Mouse (Mus musculus) forebrain, embryonic 16.5 days (tissue): ENCODE measurements around the gene Atp5f1. TPM values are rescaled to one million over a fixed set of nuclear protein-coding genes. Genes with fewer than 3 reads are reported as not detected.

Experiments used
- ATAC-seq: fragments of 200-750 bp; cut with Nextera tagmentation; 2 replicates; pipeline ENCODE4 v1.8.0; 2017; ENCODE audit warnings: mild to moderate bottlenecking, moderate library complexity
- H3K27ac ChIP-seq: fragments of 300-500 bp; sonication (generic); 2 replicates; pipeline ENCODE4 v1.5.1; 2014; ENCODE audit warnings: low read length, control low read depth
- H3K27me3 ChIP-seq: fragments of 300-500 bp; sonication (generic); replicated peaks from 2 replicates; pipeline ENCODE4 v1.6.1; 2014; ENCODE audit warnings: low read length; ENCODE audit not compliant: control insufficient read depth, insufficient read depth
- H3K36me3 ChIP-seq: fragments of 300-500 bp; sonication (generic); 2 replicates; pipeline ENCODE4 v1.6.1; 2014; ENCODE audit not compliant: control insufficient read depth, insufficient read depth
- H3K4me1 ChIP-seq: fragments of 300-500 bp; sonication (generic); replicated peaks from 2 replicates; pipeline ENCODE4 v1.6.1; 2014; ENCODE audit warnings: low read length; ENCODE audit not compliant: control insufficient read depth, insufficient read depth
- H3K4me2 ChIP-seq: fragments of 300-500 bp; sonication (generic); 2 replicates; pipeline ENCODE4 v1.6.1; 2014; ENCODE audit warnings: mild to moderate bottlenecking, low read length, control low read depth
- H3K4me3 ChIP-seq: fragments of 300-500 bp; sonication (generic); replicated peaks from 2 replicates; pipeline ENCODE4 v1.5.1; 2014; ENCODE audit warnings: mild to moderate bottlenecking, low read length, control low read depth
- H3K9ac ChIP-seq: fragments of 300-500 bp; sonication (generic); replicated peaks from 2 replicates; pipeline ENCODE4 v1.6.1; 2014; ENCODE audit warnings: low read depth, low read length, control low read depth
- H3K9me3 ChIP-seq: fragments of 300-500 bp; sonication (generic); 2 replicates; pipeline ENCODE4 v1.6.1; 2016; ENCODE audit warnings: low read length; ENCODE audit not compliant: control insufficient read depth
- WGBS: fragments of 180-500 bp; shearing (Covaris S2); extraction: QIAGEN DNeasy Blood & Tissue Kit; methylation state at CpG from one replicate; pipeline ENCODE4 v1.1.7; 2014; 5-methylcytosine and 5-hydroxymethylcytosine counted together
- polyA plus RNA-seq: library from polyadenylated mRNA; unstranded; fragments of >200 nt; fragmentation: Nextera tagmentation; extraction: Ambion mirVana; gene quantifications from 2 replicates; pipeline ENCODE4 v1.2.1, GENCODE M21; 2015

The Atp5f1 gene
- polyA plus RNA-seq, 1 experiment from 2014 or later: 482 TPM

DNA sequence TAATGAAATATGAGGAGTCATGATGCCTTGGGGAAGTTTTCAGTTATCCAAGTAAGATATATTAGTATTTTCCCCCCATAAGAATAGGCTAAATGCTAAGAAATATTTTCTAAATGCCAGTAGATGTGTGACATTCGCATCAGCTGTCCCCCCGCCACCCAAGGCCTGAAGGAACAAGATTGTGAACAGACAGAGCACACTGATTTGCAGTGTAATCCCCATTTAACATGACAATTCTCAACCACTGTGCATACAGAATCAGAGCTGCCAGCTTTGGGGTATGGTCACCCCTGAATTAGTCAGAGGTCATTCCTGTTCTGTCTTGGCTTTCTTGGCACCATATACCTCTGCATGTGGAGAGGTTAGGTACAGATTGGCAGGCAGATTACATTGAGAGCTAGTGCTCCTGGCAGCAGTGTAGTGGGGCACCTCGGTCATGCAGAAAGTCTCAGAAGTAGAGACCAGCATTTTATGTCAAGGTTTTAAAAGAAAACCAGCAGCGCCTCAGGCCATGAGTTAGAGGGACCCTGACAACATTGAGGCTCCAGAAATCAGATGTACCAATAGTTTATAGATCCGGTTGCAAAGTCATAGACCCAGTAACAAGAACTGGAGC, 12.0 kb upstream of the Atp5f1 start:
- WGBS: 89% methylated on average over 5 of the region's 5 CpGs
- no peak overlapping the region for H3K4me2 ChIP-seq
- H3K4me3 ChIP-seq: no peak overlapping the region
- peak; percentile 45 for ATAC-seq
- peaks cover 22% of the 10 kb centered on the region for H3K36me3 ChIP-seq
- no peak overlapping the region for H3K27ac ChIP-seq
- H3K4me1 ChIP-seq: no peaks in the 10 kb centered on the region
- H3K9me3 ChIP-seq: no peaks in the 10 kb centered on the region
- H3K27me3 ChIP-seq: no peaks in the 10 kb centered on the region
- no peak overlapping the region for H3K9ac ChIP-seq

DNA sequence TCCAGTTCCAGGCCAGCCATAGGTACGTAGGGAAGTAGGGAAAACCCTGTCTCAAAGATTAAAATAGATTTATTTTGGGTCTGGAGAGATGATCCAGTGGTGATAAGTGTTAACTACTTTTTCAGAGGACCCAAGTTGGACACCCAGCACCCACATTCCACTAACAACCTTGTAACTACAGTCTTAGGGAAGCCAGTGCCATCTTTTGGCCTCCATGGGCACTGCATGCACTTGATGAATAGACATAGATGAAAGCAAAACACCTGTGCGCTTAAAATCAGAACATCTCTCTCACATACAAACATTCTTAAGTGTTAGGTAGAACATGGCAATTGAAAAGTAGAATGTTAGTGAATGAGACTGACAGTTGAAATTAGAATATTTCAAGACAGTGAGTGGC, 801 bp upstream of the Atp5f1 start:
- 90% methylated on average over 2 of the region's 2 CpGs for WGBS
- no peaks in the 10 kb centered on the region for H3K27me3 ChIP-seq
- ATAC-seq: no peak
- H3K4me3 ChIP-seq: no peak overlapping the region; the same call in 1 of the 2 replicates
- H3K27ac ChIP-seq: no peak overlapping the region
- H3K4me2 ChIP-seq: peak overlapping the region; percentile 90; the same call in 1 of the 2 replicates
- H3K4me1 ChIP-seq: peaks cover 27% of the 10 kb centered on the region
- H3K36me3 ChIP-seq: peaks cover 33% of the 10 kb centered on the region
- no peaks in the 10 kb centered on the region for H3K9me3 ChIP-seq
- no peak overlapping the region for H3K9ac ChIP-seq

DNA sequence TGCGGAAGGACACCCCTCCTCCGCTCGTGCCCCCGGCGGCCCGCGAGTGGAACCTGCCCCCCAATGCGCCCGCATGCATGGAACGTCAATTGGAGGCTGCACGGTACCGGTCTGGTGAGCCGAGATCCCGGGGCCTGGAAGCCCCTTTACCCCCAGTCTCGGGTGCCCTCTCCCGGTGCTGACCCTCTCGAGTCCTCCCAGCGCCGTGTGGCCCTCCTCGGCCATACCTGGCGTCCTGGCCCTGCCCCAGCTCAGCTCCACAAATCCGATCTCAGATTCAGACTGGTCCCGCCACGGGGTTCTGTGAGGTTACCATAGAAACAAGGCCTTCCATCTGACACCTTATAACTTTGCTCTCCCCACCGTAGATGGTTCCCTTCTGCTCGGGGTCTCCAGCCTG, 314 bp downstream of the Atp5f1 start:
- Histone ChIP-seq H3K36me3 (peaks cover 29% of the 10 kb centered on the region), H3K27me3 (no peaks in the 10 kb centered on the region), H3K4me3 (peak overlapping the region; percentile 89), H3K4me2 (peak overlapping the region; percentile 90), H3K4me1 (peaks cover 27% of the 10 kb centered on the region), H3K9ac (peak overlapping the region; percentile 79), H3K27ac (peak overlapping the region; percentile 67), H3K9me3 (no peaks in the 10 kb centered on the region)
- ATAC-seq: peak; percentile 63
- WGBS: under 1% methylated on average over 26 of the region's 26 CpGs

DNA sequence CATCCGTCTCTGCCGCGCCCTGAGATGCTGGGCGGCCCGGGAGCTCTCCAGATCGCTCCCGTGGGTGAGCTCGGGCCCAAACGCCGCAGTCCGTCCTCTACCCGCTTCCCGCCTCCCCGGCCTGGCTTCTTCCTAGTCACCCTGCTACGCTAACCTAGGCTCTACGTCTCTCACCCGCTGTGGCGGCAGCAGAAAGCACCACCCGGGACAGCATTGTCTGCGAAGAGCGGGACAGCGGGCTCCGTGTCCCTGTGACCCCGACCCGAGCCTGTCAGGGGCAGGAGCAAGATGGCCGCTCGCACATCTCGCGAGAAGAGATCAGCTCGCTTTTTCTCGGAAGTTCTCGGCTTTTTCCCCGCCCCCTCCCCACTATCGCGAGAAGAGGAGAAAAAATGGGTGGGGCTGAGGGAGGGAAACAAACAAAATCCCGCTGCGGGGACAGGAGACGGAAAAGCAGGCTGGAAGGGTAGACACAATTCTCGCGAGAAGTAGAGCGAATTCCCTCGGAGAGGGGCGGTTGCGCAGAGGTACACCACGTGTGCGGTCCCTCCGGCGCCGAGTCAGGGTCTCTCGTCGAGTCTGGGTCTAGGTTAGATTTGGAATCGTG, 822 bp downstream of the Atp5f1 start, which contains the start of gene Wdr77:
Gene Wdr77, plus strand, starts transcription at position 396 of the 607 bp plus-strand sequence.
- ATAC-seq: peak; percentile 98
- peak within 1 kb of the TSS; percentile 98 for H3K9ac ChIP-seq
- peaks cover 27% of the 10 kb centered on the region for H3K4me1 ChIP-seq
- H3K4me2 ChIP-seq: peak within 1 kb of the TSS; percentile 90
- 0% methylated on average over 52 of the region's 52 CpGs for WGBS
- no peaks in the 10 kb centered on the region for H3K27me3 ChIP-seq
- peak within 1 kb of the TSS; percentile 89 for H3K4me3 ChIP-seq
- H3K9me3 ChIP-seq: no peaks in the 10 kb centered on the region
- H3K27ac ChIP-seq: peak within 1 kb of the TSS; percentile 86
- peaks cover 28% of the 10 kb centered on the region for H3K36me3 ChIP-seq

DNA sequence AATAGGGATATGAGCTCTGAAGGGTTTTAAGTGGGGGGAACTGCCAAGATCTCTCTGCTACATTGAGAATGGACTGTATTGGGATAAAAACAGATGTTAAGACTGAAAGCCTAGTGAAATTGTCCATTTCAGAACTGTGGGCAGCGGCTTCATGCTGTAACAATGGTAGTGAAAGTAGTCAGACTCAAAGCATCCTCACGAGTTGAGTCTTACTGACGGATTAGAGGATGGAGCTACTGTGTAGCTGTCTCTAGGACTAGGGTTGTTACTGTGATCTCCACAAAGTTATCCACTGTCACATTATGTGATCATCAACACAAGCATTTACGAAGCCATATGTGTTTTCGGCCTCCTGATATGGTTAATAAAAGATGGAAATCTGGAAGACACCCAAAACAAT, 1.7 kb downstream of the Atp5f1 start:
- ATAC-seq: no peak
- Histone ChIP-seq H3K9me3 (no peaks in the 10 kb centered on the region), H3K4me1 (peaks cover 27% of the 10 kb centered on the region), H3K27me3 (no peaks in the 10 kb centered on the region), H3K9ac (peak overlapping the region; percentile 98), H3K4me2 (peak overlapping the region; percentile 72), H3K4me3 (peak overlapping the region; percentile 89), H3K27ac (no peak overlapping the region), H3K36me3 (peaks cover 23% of the 10 kb centered on the region)
- WGBS: 46% methylated on average over 5 of the region's 5 CpGs

DNA sequence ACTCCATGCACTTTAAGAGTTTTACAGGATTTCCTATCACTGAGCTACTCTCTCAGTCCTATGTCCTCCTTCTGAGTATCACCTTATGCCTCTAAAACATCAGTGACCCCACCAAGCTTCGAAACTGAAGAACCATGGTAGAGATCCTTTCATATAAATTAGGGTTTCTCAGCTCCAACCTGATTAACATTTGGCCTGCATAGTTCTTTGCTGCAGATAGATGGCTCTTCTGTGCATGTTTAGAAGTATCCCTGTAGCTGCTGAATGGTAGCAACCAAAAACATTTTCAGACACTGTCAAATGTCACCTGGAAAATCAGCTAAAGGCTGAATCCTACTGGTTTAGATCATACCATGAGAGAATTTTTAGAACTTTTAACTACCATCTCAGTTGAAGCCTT, 2.7 kb downstream of the Atp5f1 start:
- Histone ChIP-seq H3K27ac (no peak overlapping the region), H3K4me1 (peaks cover 27% of the 10 kb centered on the region), H3K27me3 (no peaks in the 10 kb centered on the region), H3K4me2 (no peak overlapping the region), H3K9me3 (no peaks in the 10 kb centered on the region), H3K4me3 (no peak overlapping the region), H3K36me3 (peaks cover 22% of the 10 kb centered on the region), H3K9ac (no peak overlapping the region)
- WGBS: 92% methylated on average over 1 of the region's 1 CpGs
- no peak for ATAC-seq

DNA sequence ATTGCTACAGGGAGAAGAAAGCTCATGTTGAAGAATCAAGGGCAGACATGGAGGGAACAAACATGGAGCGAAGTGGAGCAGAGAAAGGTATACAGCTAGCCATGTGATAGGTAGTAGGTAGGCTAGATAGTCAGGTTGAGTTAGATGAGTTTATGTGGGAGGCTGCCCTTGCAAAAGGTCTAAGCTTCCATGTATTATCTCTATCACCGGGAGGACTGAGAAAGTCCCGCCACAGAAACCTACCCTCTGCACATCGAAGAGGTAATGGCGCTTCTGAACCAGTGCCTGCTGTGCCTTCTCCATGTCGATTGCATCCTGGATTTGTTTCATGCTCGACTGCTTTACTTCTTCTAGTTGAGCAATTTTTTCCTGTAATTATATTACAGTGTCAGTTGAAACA, 8.6 kb downstream of the Atp5f1 start:
- Histone ChIP-seq H3K4me3 (no peak overlapping the region), H3K27me3 (no peaks in the 10 kb centered on the region), H3K27ac (no peak overlapping the region), H3K4me2 (no peak overlapping the region), H3K9ac (no peak overlapping the region), H3K4me1 (no peaks in the 10 kb centered on the region), H3K36me3 (peaks cover 40% of the 10 kb centered on the region), H3K9me3 (no peaks in the 10 kb centered on the region)
- WGBS: 96% methylated on average over 7 of the region's 7 CpGs
- ATAC-seq: no peak

DNA sequence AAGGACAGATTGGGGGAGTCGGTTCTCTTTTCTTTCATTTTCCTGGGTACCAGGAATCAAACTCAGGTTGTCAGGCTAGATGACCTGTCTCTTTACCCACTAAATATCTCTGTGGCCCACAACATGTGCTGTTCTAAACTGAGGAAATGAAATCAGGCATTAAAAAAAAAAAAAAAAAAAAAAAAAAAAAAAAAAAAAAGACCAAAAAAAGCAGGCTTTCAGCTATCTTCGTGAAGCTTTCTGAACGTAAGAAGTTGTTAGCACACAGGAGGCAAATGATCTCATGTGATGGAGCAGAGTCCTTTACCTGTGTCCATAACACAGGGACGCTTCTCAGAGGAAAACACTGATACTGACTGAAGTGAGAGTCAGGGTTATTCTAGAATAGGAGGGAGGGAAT, 23.8 kb downstream of the Atp5f1 start:
- Histone ChIP-seq H3K36me3 (peaks cover 4% of the 10 kb centered on the region), H3K9me3 (no peaks in the 10 kb centered on the region), H3K4me2 (no peak overlapping the region), H3K27ac (no peak overlapping the region), H3K27me3 (no peaks in the 10 kb centered on the region), H3K4me1 (no peaks in the 10 kb centered on the region), H3K9ac (no peak overlapping the region), H3K4me3 (no peak overlapping the region)
- WGBS: 90% methylated on average over 4 of the region's 4 CpGs
- no peak for ATAC-seq

DNA sequence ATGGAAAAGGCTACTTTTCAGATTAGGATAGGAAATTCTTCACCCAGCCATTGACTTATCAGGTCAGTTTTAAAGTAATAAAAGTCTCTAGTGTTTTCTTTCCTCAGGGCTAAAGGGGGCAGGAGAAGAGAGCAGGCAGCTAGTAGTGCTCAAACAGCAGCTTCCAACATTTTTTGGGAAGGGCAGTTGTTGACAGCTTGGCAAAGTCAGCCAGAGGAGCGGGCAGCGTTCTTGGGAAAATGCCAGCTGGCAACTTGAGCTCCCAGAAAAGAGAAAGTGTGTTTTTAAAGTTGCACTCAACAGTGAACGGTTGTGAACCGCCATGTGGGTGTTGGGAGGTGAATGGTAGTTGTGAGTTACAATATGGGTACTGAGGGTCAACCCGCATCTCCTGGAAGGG, 24.9 kb downstream of the Atp5f1 start:
- no peak overlapping the region for H3K4me2 ChIP-seq
- WGBS: 51% methylated on average over 5 of the region's 5 CpGs
- no peaks in the 10 kb centered on the region for H3K36me3 ChIP-seq
- no peak overlapping the region for H3K9ac ChIP-seq
- no peak overlapping the region for H3K27ac ChIP-seq
- ATAC-seq: no peak
- no peaks in the 10 kb centered on the region for H3K4me1 ChIP-seq
- no peaks in the 10 kb centered on the region for H3K9me3 ChIP-seq
- H3K4me3 ChIP-seq: no peak overlapping the region
- no peaks in the 10 kb centered on the region for H3K27me3 ChIP-seq
